Mouse (Mus musculus): ENCODE data around the gene Nrg3. TPM values are rescaled to one million over a fixed set of nuclear protein-coding genes. Genes with fewer than 3 reads are reported as not detected.

The Nrg3 gene
- polyA plus RNA-seq, 1 experiment from 2014 or later = 0.49 TPM

- H3K27me3 ChIP-seq (replicated peaks; ENCODE audit: control insufficient read depth, insufficient read depth, low read length) = no peaks in the 10 kb centered on the region
- no peak for ATAC-seq (ENCODE audit: low read depth)
- H3K9ac ChIP-seq (ENCODE audit: low read depth, low read length) = no peak overlapping the region
- H3K36me3 ChIP-seq (ENCODE audit: control insufficient read depth, insufficient read depth, low read length) = no peaks in the 10 kb centered on the region
- no peak overlapping the region for H3K4me3 ChIP-seq (ENCODE audit: low read depth, low read length)
- H3K27ac ChIP-seq (replicated peaks; ENCODE audit: low read depth, low read length) = no peak overlapping the region
- 80% methylated on average over 1 of the region's 1 CpGs for WGBS
- H3K9me3 ChIP-seq (ENCODE audit: control insufficient read depth, low read length) = no peaks in the 10 kb centered on the region
- no peak overlapping the region for H3K4me2 ChIP-seq (ENCODE audit: low read depth, low read length)
- no peaks in the 10 kb centered on the region for H3K4me1 ChIP-seq (ENCODE audit: control insufficient read depth, insufficient read depth, low read length)
- peak; percentile 0 for DNase-seq (ENCODE audit: low spot score)
These were observed 428.6 kb downstream of the Nrg3 start for GRCm38 (mm10) chr14:39044290-39044689.

- ATAC-seq (ENCODE audit: low read depth) = no peak
- peak; percentile 3 for DNase-seq (ENCODE audit: low spot score)
- H3K9me3 ChIP-seq (ENCODE audit: control insufficient read depth, low read length) = no peaks in the 10 kb centered on the region
- H3K36me3 ChIP-seq (ENCODE audit: control insufficient read depth, insufficient read depth, low read length) = no peaks in the 10 kb centered on the region
- H3K4me3 ChIP-seq (ENCODE audit: low read depth, low read length) = no peak overlapping the region
- no peak overlapping the region for H3K9ac ChIP-seq (ENCODE audit: low read depth, low read length)
- H3K4me2 ChIP-seq (ENCODE audit: low read depth, low read length) = no peak overlapping the region
- no peaks in the 10 kb centered on the region for H3K27me3 ChIP-seq (replicated peaks; ENCODE audit: control insufficient read depth, insufficient read depth, low read length)
- H3K4me1 ChIP-seq (ENCODE audit: control insufficient read depth, insufficient read depth, low read length) = no peaks in the 10 kb centered on the region
- 64% methylated on average over 3 of the region's 3 CpGs for WGBS
- no peak overlapping the region for H3K27ac ChIP-seq (replicated peaks; ENCODE audit: low read depth, low read length)
These were observed 429.1 kb downstream of the Nrg3 start for GRCm38 (mm10) chr14:39043793-39044192.

- no peaks in the 10 kb centered on the region for H3K9me3 ChIP-seq (ENCODE audit: control insufficient read depth, low read length)
- H3K27ac ChIP-seq (replicated peaks; ENCODE audit: low read depth, low read length) = no peak overlapping the region
- ATAC-seq (ENCODE audit: low read depth) (no peak), DNase-seq (ENCODE audit: low spot score) (peak; percentile 0)
- H3K4me2 ChIP-seq (ENCODE audit: low read depth, low read length) = no peak overlapping the region
- 63% methylated on average over 5 of the region's 5 CpGs for WGBS
- no peaks in the 10 kb centered on the region for H3K27me3 ChIP-seq (replicated peaks; ENCODE audit: control insufficient read depth, insufficient read depth, low read length)
- H3K9ac ChIP-seq (ENCODE audit: low read depth, low read length) = no peak overlapping the region
- no peaks in the 10 kb centered on the region for H3K4me1 ChIP-seq (ENCODE audit: control insufficient read depth, insufficient read depth, low read length)
- H3K36me3 ChIP-seq (ENCODE audit: control insufficient read depth, insufficient read depth, low read length) = no peaks in the 10 kb centered on the region
- H3K4me3 ChIP-seq (ENCODE audit: low read depth, low read length) = no peak overlapping the region
These were observed 429.5 kb downstream of the Nrg3 start for GRCm38 (mm10) chr14:39043384-39043783.

DNA sequence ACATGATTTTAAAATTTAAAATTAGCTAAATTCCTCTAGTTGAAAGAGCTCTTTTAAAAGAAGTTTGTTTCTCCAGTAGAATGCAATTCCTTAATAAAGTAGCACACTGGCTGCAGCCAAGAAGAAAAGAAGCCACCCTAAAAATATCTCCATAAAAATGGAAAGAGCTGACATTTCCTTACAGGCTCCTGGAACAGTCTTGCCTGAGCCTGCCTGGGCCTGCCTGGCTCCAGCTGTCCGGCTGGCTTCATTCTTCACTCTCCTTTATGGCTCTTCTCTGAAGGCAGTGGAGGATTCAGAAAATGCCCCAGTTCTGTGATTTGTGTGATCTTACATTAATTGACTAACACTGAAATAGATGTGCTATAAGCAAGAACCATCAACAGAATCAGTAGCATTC is 433.8 kb downstream of the Nrg3 start:
- DNase-seq (ENCODE audit: low spot score) (peak; percentile 0), ATAC-seq (ENCODE audit: low read depth) (no peak)
- Histone ChIP-seq H3K27me3 (replicated peaks; ENCODE audit: control insufficient read depth, insufficient read depth, low read length) (no peaks in the 10 kb centered on the region), H3K4me2 (ENCODE audit: low read depth, low read length) (no peak overlapping the region), H3K9ac (ENCODE audit: low read depth, low read length) (no peak overlapping the region), H3K4me1 (ENCODE audit: control insufficient read depth, insufficient read depth, low read length) (no peaks in the 10 kb centered on the region), H3K36me3 (ENCODE audit: control insufficient read depth, insufficient read depth, low read length) (no peaks in the 10 kb centered on the region), H3K9me3 (ENCODE audit: control insufficient read depth, low read length) (no peaks in the 10 kb centered on the region), H3K4me3 (ENCODE audit: low read depth, low read length) (no peak overlapping the region), H3K27ac (replicated peaks; ENCODE audit: low read depth, low read length) (no peak overlapping the region)
- WGBS = 65% methylated on average over 1 of the region's 1 CpGs

- 92% methylated on average over 3 of the region's 3 CpGs for WGBS
- ATAC-seq (ENCODE audit: low read depth) = no peak
- H3K4me1 ChIP-seq (ENCODE audit: control insufficient read depth, insufficient read depth, low read length) = no peaks in the 10 kb centered on the region
These were observed 438.4 kb downstream of the Nrg3 start for GRCm38 (mm10) chr14:39034482-39034881.

DNA sequence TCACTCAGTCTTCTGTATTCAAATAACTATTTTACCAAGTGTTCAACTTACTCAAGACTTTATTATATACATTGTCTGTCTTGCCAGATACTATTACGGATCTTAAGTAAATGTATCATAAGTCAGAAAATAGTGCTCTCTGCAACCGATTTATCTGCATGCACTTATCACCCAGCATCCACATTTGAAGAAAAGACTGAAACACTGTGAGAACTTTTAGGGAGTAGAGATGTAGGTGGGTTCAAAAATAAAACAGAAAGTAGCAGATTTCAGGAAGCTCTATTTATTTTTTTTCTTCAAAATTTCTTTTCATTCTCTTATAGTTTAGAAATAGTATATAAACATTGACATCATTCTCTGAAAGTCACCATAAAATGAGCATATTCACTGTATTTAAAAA is 449.8 kb downstream of the Nrg3 start:
- no peaks in the 10 kb centered on the region for H3K27me3 ChIP-seq (replicated peaks; ENCODE audit: control insufficient read depth, insufficient read depth, low read length)
- H3K4me2 ChIP-seq (ENCODE audit: low read depth, low read length) = no peak overlapping the region
- WGBS = 79% methylated on average over 2 of the region's 2 CpGs
- no peaks in the 10 kb centered on the region for H3K36me3 ChIP-seq (ENCODE audit: control insufficient read depth, insufficient read depth, low read length)
- H3K4me3 ChIP-seq (ENCODE audit: low read depth, low read length) = no peak overlapping the region
- ATAC-seq (ENCODE audit: low read depth) (no peak), DNase-seq (ENCODE audit: low spot score) (no peak)
- H3K27ac ChIP-seq (replicated peaks; ENCODE audit: low read depth, low read length) = no peak overlapping the region
- H3K9me3 ChIP-seq (ENCODE audit: control insufficient read depth, low read length) = no peaks in the 10 kb centered on the region
- H3K9ac ChIP-seq (ENCODE audit: low read depth, low read length) = no peak overlapping the region
- H3K4me1 ChIP-seq (ENCODE audit: control insufficient read depth, insufficient read depth, low read length) = no peaks in the 10 kb centered on the region

More at GRCm38 (mm10) chr14:39034482-39034881, 438.4 kb downstream of the Nrg3 start:
- no peak overlapping the region for H3K9ac ChIP-seq (ENCODE audit: low read depth, low read length)
- H3K27ac ChIP-seq (replicated peaks; ENCODE audit: low read depth, low read length) = no peak overlapping the region
- no peaks in the 10 kb centered on the region for H3K36me3 ChIP-seq (ENCODE audit: control insufficient read depth, insufficient read depth, low read length)
- no peak overlapping the region for H3K4me2 ChIP-seq (ENCODE audit: low read depth, low read length)
- no peak for DNase-seq (ENCODE audit: low spot score)
- no peaks in the 10 kb centered on the region for H3K9me3 ChIP-seq (ENCODE audit: control insufficient read depth, low read length)
- no peaks in the 10 kb centered on the region for H3K27me3 ChIP-seq (replicated peaks; ENCODE audit: control insufficient read depth, insufficient read depth, low read length)
- H3K4me3 ChIP-seq (ENCODE audit: low read depth, low read length) = no peak overlapping the region

DNA sequence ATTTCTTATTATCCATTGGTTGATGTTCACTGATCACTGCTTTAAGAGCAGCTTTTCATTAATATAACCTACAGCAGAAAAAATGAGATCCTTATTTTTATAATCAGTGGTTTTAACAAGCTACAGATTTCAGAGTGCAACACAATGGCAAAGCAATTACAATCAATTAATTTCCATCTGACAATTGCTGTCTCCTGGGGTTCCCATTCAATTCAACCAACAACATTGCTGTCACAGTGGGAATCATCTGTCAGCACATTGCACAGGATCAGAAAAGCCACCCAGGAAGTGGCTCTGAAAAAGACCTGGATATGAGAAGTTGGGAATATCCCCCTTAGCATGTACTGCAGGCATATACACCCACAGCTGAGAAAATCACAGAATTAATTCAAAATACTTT is 458.8 kb downstream of the Nrg3 start:
- no peaks in the 10 kb centered on the region for H3K36me3 ChIP-seq (ENCODE audit: control insufficient read depth, insufficient read depth, low read length)
- H3K9me3 ChIP-seq (ENCODE audit: control insufficient read depth, low read length) = no peaks in the 10 kb centered on the region
- no peak overlapping the region for H3K9ac ChIP-seq (ENCODE audit: low read depth, low read length)
- H3K4me3 ChIP-seq (ENCODE audit: low read depth, low read length) = no peak overlapping the region
- H3K4me2 ChIP-seq (ENCODE audit: low read depth, low read length) = no peak overlapping the region
- no peaks in the 10 kb centered on the region for H3K27me3 ChIP-seq (replicated peaks; ENCODE audit: control insufficient read depth, insufficient read depth, low read length)
- H3K4me1 ChIP-seq (ENCODE audit: control insufficient read depth, insufficient read depth, low read length) = no peaks in the 10 kb centered on the region
- H3K27ac ChIP-seq (replicated peaks; ENCODE audit: low read depth, low read length) = no peak overlapping the region
- ATAC-seq (ENCODE audit: low read depth) = no peak
- peak; percentile 20 for DNase-seq (ENCODE audit: low spot score)

DNA sequence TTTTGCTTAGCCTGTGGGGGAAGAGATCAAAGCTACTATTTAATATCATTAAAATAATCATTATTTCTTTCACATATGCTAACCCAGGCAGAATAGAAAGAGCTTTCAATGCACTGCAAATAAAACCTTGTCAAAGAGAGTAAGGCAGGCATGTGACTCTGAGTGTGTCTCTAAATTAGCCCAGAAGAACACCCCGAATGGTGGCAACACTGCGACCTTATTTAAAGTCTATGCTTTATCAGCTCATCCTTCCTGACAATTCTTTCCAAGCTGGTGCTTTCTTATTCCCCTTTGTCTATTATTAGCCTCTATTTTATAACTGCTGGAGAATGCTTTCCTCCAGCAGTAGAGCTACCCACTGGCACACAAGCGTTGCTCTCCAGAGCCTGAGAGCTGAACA is 475.0 kb downstream of the Nrg3 start:
- H3K9me3 ChIP-seq (ENCODE audit: control insufficient read depth, low read length) = no peaks in the 10 kb centered on the region
- 66% methylated on average over 3 of the region's 3 CpGs for WGBS
- no peaks in the 10 kb centered on the region for H3K27me3 ChIP-seq (replicated peaks; ENCODE audit: control insufficient read depth, insufficient read depth, low read length)
- H3K4me1 ChIP-seq (ENCODE audit: control insufficient read depth, insufficient read depth, low read length) = no peaks in the 10 kb centered on the region
- no peak overlapping the region for H3K9ac ChIP-seq (ENCODE audit: low read depth, low read length)
- H3K27ac ChIP-seq (replicated peaks; ENCODE audit: low read depth, low read length) = no peak overlapping the region
- H3K4me2 ChIP-seq (ENCODE audit: low read depth, low read length) = no peak overlapping the region
- no peaks in the 10 kb centered on the region for H3K36me3 ChIP-seq (ENCODE audit: control insufficient read depth, insufficient read depth, low read length)
- ATAC-seq (ENCODE audit: low read depth) (no peak), DNase-seq (ENCODE audit: low spot score) (no peak)
- no peak overlapping the region for H3K4me3 ChIP-seq (ENCODE audit: low read depth, low read length)

DNA sequence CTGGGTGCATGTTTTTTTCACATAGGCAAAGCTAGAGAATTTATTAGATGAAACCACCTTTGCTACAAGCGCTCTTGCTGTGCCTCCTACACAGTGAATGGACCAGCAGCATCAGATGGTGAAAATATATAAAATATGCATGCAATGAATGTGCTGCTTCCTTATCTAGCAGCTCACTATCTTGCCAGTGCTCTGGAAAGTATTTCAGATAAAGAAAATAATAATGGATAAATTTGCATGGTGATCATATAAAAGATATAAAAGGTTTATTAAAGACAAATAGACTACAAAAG is 480.4 kb downstream of the Nrg3 start:
- Histone ChIP-seq H3K4me2 (ENCODE audit: low read depth, low read length) (no peak overlapping the region), H3K36me3 (ENCODE audit: control insufficient read depth, insufficient read depth, low read length) (no peaks in the 10 kb centered on the region), H3K9me3 (ENCODE audit: control insufficient read depth, low read length) (no peaks in the 10 kb centered on the region), H3K4me1 (ENCODE audit: control insufficient read depth, insufficient read depth, low read length) (no peaks in the 10 kb centered on the region), H3K27me3 (replicated peaks; ENCODE audit: control insufficient read depth, insufficient read depth, low read length) (no peaks in the 10 kb centered on the region), H3K27ac (replicated peaks; ENCODE audit: low read depth, low read length) (no peak overlapping the region), H3K4me3 (ENCODE audit: low read depth, low read length) (no peak overlapping the region), H3K9ac (ENCODE audit: low read depth, low read length) (no peak overlapping the region)
- 80% methylated on average over 1 of the region's 1 CpGs for WGBS
- DNase-seq (ENCODE audit: low spot score) = no peak
- no peak for ATAC-seq (ENCODE audit: low read depth)

Data from embryonic facial prominence, embryonic 14.5 days (tissue).